Mouse (Mus musculus) c-Kit-positive CD71-positive TER-119-negative erythroid progenitor cells, embryonic 14.5 days (primary cell): Measurements from ENCODE around the gene 4930558K02Rik.

ENCODE experiments used
- DNase-seq: peaks from one replicate; pipeline ENCODE4 v3.0.0-alpha.2; 2013; ENCODE audit warnings: low read depth

The 4930558K02Rik gene

DNA sequence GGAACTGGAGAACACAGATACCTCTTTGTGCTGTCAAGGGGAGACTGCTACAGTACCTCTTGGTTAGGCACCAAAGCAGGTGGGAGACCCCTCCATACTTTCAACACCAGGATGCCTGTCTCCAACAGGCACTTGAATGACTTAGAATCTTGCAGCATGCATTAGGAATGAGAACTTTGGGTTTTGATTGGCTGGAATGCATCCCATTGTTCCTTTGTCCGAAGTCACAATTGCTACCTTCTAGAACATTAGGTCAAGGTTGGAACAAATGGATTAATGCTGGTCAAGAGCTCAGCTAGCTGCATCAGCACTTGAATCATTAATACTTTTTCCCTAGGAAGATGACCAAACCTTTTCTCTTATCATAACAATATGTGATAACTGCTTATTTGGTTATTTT lies at the start of gene 4930558K02Rik:
TSS of gene 4930558K02Rik (minus strand) at position 101 of the 400 bp plus-strand sequence.
- no peak for DNase-seq

DNA sequence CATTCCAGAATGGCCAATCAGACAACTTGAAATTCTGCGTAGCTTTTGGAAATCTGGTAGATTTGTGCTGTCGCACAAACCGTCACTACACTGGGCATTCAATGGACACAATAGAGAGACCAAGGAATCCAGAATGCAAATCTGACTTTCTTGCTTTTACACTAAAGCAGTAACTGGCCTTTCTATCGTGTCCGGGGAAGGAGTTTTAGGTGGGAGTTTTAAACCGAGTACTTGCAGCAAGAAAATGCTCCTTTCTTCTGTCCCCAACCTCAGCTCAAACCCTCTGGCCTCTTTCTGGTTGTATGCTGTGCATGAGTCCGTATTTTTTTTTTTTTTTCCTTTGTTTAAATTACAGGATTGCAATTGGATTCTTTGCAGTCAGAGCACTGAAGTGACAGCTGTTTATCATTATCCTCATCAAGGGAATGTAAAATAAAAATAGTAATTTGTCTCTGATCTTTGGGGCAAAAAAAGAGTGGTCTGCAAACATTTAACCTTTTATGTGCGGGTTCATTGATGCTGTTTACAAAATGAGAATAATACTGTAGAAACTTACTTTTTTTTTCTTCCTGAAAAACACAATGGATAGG lies 44.3 kb upstream of the 4930558K02Rik start:
- no peak for DNase-seq

DNA sequence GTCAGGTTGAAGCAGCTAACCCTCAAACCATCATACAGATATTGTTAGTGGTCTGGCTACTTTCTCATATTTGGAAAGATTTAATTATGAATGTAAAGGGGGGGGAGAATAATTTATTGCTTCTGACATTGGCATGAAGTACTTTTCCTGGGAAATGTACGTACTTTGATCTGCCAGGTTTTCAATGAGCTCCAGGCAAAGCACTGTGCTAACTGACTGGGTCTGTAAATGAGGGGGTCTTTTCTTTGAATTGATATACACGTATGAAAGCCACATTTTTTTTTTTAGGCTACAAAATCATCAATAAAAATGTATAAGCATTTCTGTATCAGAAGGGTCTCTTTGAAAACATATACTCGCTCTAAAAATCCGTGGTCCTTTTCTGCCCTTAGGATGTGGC lies 41.3 kb upstream of the 4930558K02Rik start:
- DNase-seq: no peak

DNA sequence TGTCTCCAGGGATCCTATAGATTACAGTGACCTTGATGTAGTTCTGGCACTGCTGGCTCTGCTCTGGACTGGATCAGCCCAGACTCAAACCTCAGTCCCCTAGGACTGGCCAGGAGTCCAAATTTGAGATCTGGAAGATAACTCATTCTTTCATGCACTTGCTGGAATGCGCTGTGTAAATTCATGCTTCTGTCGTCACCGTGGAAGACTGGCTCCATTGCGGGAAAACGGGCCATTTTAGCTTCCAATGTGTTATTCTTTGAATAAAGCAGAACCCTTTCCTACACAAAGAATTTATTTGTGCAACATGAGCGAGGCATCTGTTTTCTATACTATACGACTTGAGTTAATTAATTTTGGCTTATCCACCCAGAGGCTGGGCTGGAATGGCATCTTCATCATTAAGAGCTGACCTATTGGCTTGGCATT lies 40.9 kb upstream of the 4930558K02Rik start:
- DNase-seq: no peak

DNA sequence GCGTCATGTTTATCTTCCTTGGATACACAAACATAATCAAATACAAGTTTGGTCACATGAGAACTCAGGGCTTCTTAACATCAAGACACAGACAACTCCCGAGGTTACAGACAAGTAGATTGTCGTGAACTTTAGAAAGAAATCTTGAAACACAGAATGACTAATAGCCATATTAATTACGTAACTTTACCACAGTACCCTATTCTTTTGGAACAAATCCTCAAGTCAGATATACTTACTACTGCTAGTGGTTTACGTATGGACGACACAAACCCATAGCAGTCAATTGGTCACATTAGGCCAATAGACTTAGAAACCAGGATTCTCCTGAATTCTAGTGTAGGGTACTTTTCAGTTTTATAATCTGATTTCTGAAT lies 39.2 kb upstream of the 4930558K02Rik start:
- DNase-seq: no peak

DNA sequence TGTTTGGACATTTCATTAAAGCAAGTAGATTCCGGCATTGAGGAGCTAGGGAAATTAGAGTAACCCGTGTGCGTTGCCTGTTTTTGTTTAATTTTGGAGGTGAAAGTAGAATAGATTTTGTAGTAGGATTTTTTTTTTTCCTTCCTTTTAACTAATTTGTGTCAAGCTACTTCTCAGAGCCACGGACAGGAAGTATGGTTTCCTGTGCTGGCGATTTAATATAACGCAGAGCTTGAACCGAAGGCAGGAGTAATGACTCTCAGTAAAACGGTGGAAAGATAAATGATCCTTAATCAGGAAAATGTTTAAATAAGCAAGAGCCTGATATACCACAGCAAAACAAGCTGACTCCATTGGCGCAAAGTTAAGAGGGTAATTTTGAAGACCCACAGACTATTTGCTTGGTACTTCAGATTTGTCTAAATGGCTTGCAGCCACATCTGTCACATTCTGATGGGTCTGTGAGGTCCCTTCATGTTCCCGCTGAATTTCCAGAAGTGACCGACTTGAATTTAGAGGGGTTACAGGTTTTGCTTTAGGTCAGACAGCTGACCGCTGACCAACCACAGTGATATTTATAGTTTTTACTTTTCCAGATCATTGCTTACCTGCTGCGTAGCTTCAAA lies 38.7 kb upstream of the 4930558K02Rik start:
- DNase-seq: no peak

DNA sequence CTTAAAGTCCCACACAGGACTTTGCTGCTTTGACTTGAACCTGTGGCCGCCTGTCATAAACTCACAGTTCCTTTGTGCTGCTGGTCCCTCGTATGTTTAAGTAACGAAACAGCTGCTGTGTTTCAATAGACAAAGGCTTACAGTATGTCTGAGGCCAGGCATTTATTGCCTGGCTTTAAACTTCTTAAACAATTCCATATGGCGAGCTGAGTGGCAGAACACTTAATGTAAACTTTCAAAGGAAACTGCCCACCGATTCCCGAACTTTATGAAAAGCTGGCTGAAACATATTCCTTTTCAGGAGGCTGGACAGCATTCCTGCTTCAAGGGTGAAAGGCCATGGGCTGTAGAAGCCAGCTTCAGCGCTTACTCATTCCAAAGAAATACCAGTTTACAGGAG lies 37.5 kb upstream of the 4930558K02Rik start:
- no peak for DNase-seq

DNA sequence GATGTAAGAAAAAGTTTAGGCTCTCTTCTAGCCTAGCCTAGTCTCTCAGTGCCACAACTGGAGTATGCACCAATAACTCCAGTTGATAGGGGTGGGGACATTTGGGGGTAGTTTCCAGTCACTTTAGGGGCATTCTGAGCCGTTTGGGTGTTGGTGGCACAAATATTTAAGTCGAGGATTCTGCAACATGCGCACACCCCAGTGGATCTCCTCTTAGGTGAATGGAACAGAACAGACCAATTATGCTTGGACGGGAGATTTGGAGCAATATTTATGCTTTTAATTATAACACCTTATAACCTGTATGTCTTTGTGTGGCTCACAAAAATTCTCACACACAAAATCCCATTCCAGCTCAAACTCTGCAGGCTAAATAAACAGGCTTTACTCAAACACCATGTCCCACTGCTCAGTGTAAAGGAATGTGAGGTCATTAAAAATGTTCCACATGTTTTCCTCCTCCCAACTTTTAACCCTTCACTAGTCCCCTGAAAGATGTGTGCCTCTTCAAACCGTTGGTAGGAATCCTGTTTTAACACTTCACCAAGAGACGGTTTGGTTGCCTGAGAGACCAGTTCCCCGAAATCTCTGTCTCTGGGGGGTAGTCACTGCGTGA lies 35.9 kb upstream of the 4930558K02Rik start:
- no peak for DNase-seq

DNA sequence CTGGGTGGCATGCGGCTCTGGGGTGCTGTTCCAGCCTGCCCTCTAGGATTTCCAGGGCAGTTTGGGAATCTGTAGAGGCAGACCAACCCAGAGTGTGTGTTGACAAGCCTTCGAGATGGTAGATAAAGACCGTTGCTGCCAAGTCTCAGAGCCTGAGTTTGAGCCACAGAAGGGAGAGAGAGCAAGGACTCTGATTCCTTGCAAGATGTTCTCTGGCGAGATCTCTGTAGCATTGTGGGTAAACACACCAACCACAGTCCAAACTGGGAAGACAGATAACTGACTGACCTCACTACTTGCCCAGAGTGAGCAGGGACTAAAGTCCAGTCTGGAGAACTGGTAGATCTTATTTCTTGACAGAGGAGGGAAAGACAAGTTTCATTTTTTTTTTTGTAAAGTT lies 34.1 kb upstream of the 4930558K02Rik start:
- no peak for DNase-seq

DNA sequence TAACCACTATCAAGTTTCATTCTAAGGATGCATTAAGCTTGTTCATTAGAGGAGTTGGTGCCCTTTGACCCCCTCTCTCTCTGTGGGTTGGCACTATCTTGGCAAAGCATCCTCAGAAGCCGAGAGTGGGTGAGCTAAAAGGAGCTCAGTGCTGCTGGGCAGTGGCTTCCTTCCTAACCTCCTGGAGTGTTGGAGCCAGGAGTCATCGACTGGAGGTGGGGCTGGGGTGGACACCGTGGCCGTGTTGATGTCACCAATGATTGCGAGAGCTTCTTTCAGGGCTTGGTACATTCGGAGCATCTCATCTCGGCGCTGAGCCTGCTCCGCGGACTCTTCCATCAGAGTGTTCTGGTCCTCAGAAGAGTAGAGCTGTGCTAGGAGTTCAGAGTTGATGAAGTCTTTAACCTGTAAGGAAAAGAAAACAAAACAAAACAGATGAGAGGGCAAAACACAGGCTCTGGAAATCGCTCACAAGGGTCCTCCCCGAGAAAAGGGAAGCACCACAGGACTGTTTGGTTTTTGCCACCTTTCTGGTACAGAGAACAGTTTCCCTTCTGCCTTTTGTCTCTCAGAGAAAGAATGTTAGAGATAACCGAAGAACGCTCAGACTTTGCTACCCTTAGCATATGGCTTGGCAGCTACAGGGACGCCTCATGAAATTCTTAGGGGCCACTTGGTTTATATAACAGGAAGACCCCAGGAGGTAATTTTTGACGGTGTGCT lies 32.2 kb upstream of the 4930558K02Rik start:
- DNase-seq: no peak

DNA sequence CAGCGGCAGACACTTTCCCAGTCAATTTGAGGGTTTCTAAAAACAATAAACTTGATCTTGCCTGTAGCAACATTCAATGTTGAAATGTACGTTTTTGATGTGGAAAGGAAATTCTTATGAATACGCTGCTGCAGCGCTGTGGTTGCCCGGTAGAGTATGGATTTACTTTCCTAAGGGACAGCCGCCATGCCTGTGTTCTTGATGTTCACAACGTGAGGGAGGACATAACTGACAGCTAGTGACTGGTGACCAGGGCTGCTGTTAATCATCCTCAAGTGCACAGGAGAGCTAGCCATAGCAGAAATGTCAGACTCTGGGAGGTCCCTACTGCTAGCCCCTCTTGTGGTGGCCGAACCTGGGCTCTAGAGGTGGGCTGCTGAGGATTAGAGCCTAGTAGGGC lies 29.6 kb upstream of the 4930558K02Rik start:
- DNase-seq: no peak

DNA sequence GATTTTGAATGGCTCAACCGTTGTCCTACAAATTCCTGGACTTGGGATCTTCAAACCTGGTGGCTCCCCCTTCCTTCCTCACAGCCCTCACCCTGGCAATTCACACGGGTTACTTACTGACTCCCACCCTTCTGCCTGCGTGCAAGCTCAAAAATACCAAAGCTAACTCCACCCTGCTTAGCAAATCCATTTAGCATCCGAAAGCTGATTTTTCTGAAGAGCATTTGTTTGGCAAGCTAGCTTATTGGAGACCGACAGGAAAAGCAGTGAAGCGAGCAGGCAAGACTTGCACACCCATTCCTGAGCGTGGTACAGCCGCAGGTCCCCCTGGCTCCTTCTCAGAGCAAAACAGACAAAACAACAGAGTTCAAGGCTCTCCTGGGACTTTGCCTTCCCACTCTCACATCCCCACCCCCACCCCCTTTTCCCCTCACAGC lies 29.2 kb upstream of the 4930558K02Rik start:
- no peak for DNase-seq

DNA sequence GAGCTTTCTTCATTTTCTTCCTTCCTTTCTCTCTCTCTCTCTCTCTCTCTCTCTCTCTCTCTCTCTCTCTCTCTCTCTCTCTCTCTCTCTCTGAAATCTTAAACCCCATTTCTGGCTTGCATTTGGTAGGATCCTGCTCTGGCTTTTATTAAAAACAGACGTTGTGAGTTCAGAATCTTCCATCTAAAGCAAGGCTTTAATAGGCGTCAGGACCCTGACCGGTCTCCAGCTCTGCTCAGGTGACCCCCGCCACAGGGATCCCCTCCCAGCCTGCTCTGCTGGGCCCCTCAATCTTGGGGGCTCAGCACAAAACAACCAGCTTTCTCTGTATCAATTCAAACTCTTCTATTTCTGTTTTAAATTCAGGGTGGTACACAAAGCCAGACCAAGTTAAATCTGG lies 28.8 kb upstream of the 4930558K02Rik start:
- DNase-seq: no peak

DNA sequence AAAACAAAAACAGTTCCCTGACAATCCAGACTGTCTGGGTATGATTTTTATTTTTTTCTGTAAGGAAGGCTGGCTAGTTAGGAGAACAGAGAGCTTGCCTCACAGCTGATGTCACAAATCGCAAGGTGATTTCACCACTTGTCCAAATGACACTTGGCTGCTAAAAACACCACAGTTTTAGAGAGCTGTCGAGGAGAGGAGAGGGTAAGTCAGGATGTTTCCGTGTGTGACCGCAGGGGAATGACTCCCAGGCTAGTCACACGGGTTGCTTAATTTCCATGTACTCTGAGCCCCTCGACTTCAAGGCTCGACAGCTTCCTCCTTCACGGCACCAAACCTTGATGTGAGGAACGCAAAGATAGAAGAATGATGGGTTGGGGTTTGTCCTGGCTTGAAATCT lies 26.7 kb upstream of the 4930558K02Rik start:
- no peak for DNase-seq

DNA sequence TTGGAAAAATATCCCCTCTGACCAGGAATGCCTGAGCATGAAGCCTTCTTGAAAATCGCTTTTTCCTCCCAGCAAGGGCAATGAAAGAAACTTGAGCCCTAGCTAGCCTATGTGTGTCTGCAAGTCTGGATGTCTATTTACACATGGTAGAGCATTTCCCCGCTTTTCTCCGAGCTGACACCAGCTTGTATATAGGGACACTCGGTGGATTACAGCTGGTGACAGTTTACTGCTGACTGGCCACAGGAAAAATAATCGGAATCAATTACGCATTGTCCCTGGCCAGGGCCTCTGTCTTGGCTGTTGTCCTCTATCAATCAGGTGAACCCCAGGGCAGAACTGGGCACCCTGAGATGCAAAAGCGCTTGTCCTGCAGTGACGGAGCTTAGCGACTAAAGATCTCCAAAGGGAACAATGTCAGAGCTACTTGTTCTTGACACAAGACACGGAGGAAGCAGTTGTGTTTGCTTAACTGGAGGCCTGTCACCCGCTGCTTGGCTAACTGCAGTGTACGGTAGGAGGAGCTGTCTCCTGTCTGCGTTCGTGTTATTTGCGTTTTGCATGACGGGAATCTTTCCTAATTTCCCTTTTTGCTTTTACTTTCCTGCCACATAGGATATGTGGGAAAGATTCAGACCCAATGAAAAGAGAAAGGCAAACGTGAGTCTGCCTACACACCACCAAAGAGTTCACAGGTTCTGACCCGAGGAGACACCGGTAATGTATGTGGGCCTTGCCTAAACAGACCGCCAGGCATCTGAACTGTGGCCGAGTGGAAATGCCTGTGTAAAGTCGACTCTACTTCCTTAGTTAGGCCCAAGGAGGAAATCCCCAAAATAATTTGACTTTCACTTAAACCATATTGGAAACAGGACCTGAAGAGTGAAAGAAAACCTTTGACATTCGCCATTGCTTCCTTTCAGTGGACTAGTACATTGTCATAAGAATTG lies 25.7 kb upstream of the 4930558K02Rik start:
- DNase-seq: no peak

DNA sequence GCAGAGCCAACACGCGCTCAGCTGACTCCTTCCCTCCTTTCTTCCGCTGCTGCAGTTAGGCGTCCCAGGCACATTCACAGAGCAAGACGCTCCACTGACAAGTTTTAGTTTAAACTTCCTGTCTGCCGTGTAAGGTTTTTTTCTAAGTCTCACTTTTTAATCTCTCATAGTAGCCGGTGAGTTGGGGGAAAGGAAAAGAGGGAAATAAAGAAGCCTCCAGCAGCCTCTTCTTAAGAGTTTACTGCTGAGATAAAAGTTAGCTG lies 25.0 kb upstream of the 4930558K02Rik start:
- DNase-seq: no peak

DNA sequence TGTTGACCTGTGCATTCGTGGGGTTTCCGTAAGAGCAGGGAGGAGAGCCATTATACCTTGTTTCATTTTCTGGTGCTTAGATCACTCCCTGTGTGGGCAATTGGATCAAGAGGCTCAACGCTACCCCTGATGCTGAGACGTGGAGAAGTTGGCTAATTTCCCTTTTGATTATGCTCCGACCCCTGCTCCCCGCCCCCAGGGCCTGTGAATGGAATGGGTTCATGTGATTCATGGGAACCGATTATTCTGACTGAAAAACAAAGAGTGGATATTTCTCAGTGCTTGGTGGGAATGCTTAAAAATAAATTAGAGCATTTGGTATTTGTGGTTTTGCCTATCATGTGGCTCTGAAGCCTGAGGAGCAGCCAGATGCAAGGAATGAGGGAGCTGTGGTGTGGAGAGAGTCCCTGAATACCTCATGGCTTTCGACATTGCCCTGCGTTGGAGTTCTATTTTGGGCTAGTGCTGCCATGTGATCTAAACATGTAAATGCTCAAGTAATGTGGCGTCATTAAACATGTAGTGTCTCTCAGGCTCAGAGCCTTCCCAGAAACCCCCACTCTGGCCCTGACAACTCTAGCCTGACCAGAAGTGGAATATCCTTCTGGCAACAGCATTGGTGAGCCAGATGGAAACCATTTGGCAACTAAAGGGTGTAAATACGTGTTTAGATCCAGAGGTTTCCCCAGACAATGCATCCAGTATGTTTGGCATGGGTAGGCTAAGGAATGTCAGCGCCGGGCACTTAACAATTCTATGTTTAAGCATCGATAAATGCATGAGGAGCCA lies 24.5 kb upstream of the 4930558K02Rik start:
- no peak for DNase-seq

DNA sequence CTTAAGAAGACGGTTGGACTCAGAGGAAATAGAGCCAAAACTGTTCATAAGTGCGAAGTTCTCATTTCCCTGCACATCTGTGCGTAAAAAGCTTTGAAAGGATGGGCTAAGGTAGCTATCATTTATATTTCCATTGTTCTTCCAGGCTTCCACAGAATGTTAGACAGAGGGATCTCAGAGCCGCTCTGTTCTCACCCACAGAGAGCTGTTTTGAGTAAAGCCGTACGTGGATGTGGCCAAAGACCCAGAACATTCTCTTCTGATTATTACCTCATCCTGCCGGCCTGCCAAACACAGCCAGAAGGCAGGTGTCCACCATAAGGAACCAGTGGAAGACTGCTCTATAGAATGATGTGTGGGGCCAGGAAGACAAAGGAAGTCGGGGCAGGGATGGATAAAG lies 21.9 kb upstream of the 4930558K02Rik start:
- no peak for DNase-seq

DNA sequence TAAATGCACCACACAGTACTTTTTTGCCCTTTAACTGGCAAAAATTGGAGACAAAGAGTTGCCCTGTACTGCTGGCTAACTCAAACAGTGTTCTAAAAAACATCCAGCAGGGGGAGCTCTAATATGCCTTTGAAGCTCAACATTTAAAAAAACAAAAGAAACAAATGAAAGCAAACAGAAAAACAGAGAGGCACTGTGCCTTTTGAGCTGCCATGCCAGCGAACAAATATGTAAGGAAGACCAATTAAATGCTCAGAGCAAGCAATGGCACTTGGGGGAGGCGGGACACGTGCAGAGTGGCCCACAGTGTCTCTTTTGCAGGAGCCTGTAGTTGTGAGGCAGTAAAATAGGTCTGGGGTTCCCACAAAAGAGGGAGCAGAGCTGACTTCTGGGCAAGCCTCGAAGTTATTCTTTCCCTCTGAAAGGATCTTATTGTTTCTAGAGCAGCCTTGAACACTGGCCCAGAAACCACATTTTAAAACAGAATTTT lies 20.5 kb upstream of the 4930558K02Rik start:
- peak; percentile 45 for DNase-seq

DNA sequence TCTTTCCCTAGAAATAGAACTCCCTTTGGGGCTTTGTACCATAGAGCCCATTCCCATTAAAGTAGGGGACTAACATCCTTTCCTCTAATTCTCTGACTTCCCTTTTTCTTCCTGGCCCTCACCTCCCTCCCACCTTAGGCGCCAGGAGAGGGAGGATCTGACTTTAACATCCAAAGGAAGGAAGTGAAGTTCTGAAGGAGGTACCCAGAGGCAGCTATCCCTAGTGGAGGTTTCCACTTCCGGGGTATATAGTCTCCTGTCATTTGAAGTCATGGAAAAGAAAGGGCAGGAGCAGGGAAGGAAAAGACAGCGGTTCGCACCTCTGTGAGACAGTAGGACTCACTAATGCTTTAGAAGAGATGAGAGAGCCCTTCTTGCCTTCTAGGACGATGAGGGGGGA lies 19.9 kb upstream of the 4930558K02Rik start:
- DNase-seq: no peak

DNA sequence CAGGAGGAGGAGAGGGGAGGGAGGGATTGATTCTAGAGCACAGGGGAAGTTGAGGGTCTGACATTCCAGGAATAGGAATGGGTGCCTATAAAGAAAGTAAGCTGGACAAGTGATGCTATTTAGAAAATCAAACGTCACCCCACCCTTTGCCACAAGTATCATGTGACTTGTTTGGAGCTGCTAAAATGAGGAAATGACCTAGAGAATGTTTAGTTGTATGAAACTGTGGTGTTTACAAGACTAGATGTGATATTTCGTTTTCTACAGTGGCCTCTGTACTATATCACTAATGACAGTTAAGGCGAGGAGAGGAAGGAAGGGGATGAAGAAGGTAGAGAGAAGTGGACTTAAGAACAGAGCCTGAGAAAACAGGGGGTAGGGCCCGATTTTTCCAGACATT lies 19.3 kb upstream of the 4930558K02Rik start:
- no peak for DNase-seq
